Mouse (Mus musculus): ENCODE measurements around the gene Slc6a17.

Slc6a17 gene

GRCm38 (mm10) chr3:107524547-107524946 lies 6.7 kb upstream of the Slc6a17 start:
- DNase-seq (ENCODE audit: low spot score in 2 of 2) = no peak

DNA sequence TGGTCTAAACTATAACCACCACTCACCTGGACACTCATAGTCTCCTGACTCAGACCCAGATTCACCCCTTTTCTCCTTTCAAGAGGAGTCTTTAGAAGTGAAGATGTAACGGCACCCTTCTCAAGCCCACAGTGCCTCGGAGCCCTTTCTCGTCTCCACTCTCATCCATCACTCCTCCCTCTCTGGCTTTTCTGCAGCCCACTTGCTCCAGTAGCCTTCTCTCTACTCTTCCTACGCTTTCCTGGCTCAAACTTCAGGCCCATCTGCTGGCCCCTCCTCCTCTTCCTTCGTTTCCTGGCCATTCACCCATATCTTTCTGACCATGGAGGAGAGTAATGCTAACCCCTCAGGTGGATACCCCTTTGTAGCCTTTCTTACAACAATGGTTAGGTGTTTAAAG lies 3.1 kb upstream of the Slc6a17 start:
- DNase-seq (ENCODE audit: low spot score in 2 of 2) = no peak

GRCm38 (mm10) chr3:107516776-107517630 lies 815 bp downstream of the Slc6a17 start:
- peak in 1 of 2 experiments; percentile 48 for DNase-seq (ENCODE audit: low spot score in 2 of 2)

- DNase-seq (ENCODE audit: low spot score in 2 of 2) = peak in 1 of 2 experiments; percentile 56
These were observed 1.8 kb downstream of the Slc6a17 start for GRCm38 (mm10) chr3:107515989-107516388.

GRCm38 (mm10) chr3:107511416-107511815 lies 6.4 kb downstream of the Slc6a17 start:
- no peak for DNase-seq (ENCODE audit: low spot score in 2 of 2)

DNA sequence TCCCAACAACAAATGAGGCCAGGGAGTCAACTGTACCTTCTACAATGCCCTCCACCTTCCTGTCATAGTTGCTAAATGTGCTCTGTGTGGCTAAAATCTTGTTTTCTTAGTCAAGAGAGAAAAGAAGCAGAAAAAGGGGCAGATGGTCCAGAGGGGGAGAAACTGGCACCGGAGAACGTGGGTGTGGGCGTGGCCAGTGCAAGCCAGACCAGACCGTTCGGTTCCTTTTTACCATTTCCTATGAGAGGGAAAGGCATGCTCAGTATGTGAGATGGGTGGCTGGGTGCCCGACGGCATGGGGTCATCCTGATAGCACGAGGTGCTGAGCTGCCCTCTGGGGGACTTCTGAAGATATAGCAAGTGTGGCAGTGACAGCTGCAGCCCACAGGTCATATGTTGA lies 9.1 kb downstream of the Slc6a17 start:
- DNase-seq (ENCODE audit: low spot score in 2 of 2) = peak; percentile 40 to 68

DNA sequence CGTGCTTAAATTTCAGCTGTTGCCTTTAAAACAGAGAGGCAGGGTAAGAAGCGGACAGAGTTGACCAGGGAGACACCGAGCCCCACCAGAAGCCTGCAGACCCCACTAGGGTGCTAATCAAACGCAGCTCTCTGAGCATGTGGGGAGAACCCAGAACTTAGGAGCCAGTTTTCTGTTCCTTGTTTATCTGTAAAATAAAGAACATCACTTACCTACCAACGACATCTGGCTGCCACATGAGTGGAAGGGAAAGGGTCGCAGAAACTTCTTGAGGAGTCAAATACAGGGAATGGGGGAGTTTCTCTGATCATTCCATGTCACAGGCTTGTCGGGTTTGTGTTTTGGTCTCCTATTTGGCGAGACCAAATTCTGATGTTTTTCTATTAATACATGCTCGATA lies 9.9 kb downstream of the Slc6a17 start:
- DNase-seq (ENCODE audit: low spot score in 2 of 2) = no peak

DNA sequence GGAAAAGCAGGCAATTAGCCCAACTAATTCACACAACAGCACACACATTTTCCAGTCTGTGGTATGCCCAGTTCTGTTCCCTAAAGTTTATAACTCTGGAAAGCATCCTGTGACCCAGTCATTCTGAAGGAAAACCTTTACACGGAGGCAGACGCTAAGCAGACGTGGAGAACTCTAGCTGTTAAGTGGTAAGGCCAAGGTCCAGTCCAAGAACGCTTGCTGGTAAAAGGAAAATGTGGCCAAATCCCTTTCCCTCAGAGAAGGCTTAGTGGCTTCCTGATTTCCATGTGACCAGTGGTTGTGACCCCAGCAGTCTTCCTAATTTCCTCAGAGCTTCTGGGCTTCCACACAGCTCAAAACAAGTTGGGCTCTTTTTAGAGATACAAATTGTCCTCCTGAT lies 11.3 kb downstream of the Slc6a17 start:
- no peak for DNase-seq (ENCODE audit: low spot score in 2 of 2)

- peak; percentile 66 to 78 for DNase-seq (ENCODE audit: low spot score in 2 of 2)
These were observed 12.1 kb downstream of the Slc6a17 start for GRCm38 (mm10) chr3:107505464-107506367.

DNA sequence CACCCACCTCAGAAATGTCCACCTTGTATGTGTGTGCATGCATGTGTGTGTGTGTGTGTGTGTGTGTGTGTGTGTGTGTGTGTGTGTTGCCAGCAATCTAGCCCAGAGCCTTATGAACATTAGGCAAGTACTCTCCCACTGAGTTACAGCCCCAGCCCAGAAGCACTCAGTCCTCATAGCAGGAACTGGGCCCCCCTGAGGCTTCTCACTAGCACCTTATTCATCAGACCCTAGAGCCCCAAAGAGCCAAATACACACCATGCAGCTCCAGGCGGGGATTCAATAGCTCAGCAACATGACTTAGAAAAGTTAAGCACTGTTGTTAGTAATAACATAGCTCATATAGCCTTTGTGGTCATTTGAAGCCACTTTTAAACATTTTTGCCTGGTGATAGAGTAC lies 13.3 kb downstream of the Slc6a17 start:
- no peak for DNase-seq (ENCODE audit: low spot score in 2 of 2)

- no peak for DNase-seq (ENCODE audit: low spot score in 2 of 2)
These were observed 14.1 kb downstream of the Slc6a17 start for GRCm38 (mm10) chr3:107503716-107504115.

DNA sequence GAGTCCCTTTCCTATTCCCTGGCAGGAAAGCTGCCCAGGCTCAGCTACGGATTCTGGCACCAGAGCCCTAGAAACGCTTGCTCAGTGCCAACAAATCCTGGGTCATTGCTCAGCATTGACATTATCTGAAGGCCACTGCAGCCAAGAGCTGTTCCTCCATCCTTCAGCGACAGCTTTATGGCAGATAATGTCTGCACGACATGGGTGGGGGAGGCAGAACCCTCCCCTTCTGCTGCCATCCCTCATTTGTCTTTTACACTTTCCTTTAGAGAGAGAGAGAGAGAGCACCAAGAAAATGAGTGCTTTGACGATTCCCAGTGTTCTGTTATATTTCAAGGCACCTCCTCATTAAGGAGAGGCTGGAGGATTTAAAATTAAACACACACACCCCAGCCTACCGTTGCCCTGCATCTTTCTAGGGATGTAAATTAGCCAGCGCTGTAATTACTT lies 16.1 kb downstream of the Slc6a17 start:
- peak in 1 of 2 experiments; percentile 41 for DNase-seq (ENCODE audit: low spot score in 2 of 2)

- DNase-seq (ENCODE audit: low spot score in 2 of 2) = peak in 1 of 2 experiments; percentile 60
These were observed 17.5 kb downstream of the Slc6a17 start for GRCm38 (mm10) chr3:107500301-107500700.

GRCm38 (mm10) chr3:107496086-107496850 lies 21.6 kb downstream of the Slc6a17 start:
- DNase-seq (ENCODE audit: low spot score in 2 of 2) = no peak

DNA sequence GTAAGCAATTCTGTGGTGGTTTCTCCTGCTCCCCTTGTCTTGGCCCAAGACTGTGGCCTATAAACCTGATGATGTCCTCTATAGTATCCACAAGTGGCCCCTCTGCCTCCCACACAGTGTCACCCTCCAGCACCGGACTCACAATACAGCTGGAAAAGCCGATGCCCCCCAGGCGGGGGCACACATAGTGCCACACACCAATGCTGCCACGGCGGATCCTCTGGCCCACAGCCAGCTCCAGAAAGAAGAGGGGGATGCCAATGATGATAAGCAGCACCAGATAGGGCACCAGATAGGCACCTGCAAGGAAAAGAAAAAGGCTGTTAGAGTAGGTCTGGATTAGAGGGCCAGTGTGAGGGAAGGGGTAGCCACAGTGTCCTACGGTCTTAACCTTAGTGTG lies 22.3 kb downstream of the Slc6a17 start:
- DNase-seq (ENCODE audit: low spot score in 2 of 2) = no peak

DNA sequence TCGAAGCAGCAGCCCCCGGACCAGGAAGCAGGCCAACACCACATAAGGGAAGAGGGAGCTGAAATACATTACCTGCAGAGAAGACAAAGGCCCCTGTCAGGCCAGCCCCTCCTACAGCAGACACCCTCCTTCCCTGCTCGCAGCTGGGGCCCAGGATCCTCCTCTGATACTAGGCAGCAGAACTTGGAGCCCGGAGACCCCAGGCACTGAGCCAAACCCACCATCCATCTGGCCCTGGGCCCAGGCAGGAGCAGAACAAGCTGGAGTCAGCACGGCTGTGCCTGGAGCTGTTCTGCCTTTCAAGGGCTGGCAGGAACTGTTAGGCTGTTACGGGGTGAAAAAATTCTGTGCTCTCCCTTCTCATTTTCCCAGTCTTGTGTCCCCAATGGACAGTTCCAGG lies 26.4 kb downstream of the Slc6a17 start:
- DNase-seq (ENCODE audit: low spot score in 2 of 2) = peak; percentile 64 to 69

- no peak for DNase-seq (ENCODE audit: low spot score in 2 of 2)
These were observed 29.2 kb downstream of the Slc6a17 start for GRCm38 (mm10) chr3:107488637-107489036.

DNA sequence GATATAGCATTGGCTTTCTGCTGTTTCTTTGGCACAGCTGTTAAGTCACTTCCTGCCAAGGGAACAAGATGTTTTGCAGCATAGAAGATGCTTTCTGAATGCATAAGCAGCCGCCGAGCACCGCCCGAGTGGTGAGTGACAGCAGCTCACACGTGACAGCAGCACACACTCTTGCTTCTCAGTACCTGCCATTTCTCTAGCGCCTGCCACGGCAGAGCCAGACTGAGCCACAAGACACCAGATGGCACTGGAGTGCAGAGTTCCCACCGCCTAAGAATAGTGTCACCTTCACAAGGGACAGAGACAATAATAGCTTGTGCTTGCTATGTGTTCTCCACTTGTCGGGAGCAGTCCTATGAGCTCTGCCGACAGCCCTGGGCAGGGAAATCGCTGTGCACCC lies 34.5 kb downstream of the Slc6a17 start:
- peak; percentile 81 to 92 for DNase-seq (ENCODE audit: low spot score in 2 of 2)

DNA sequence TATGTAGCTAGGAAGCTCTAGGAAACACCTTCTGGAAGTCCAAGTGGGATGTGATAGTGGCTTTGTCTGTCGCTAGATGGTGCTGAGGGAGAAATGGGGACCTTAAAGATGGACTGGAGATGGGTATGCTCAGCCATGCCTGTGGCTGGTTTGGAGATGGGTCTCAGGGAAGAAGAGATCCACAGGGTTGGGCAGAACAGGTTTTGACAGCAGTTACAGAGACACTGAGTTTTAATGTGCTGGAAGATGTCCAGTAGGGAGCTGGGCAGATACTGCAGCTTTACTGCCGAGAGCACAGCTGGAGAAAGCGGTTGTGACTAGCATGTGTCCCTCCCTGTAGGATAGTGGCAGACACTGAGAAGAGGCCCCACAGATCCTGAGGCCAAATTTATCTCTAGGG lies 37.2 kb downstream of the Slc6a17 start:
- no peak for DNase-seq (ENCODE audit: low spot score in 2 of 2)

DNA sequence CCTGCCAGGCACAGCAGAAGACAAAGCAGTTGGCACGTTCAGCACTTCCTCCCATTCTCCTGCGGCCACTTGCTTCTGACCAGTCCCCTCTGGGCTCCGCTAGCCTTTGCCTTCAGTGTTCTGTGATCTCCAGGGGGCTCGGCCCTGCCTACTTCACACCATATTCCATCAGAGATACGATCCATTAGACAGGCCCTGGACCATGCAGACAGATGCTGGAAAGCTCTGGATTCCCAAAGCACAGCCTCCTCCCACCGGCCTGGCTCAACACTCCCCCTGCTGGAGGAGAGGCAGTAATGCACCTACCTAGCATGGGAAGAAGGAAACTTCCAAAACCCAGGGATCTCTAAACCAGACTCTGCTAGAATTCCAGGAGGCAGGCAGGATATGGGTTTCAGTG lies 45.6 kb downstream of the Slc6a17 start:
- no peak for DNase-seq (ENCODE audit: low spot score in 2 of 2)

GRCm38 (mm10) chr3:107469059-107469458 lies 48.8 kb downstream of the Slc6a17 start:
- peak in 1 of 2 experiments; percentile 48 for DNase-seq (ENCODE audit: low spot score in 2 of 2)

DNA sequence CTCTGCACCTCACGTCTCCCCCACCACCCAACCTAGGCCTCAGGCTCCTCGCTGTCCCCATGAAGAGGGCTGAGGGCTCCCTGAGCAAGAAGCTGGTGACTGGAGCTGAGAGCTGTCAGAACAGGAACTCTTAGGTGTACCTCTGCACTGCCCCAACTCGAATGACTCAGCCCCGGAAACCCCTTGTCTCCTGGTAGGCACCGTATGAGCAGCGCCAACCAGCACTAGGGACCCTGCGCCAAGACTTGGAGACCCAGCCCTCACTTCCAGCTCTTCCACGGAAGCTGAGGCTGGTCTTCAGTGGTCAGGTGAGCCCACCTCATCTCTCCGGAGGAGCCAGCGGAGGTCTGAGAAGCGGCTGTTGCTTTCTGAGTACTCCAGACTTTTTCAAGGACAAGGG lies 49.7 kb downstream of the Slc6a17 start:
- no peak for DNase-seq (ENCODE audit: low spot score in 2 of 2)
